Mouse (Mus musculus): ENCODE measurements around the gene Slain2. TPM values are rescaled to one million over a fixed set of nuclear protein-coding genes. Genes with fewer than 3 reads are reported as not detected.
"Not testable (repeated sequence)": the region's sequence is repeated elsewhere in the genome, so short reads cannot be mapped to it uniquely, and the experiment has no call there.

Slain2 gene
- polyA plus RNA-seq, 1 experiment, result 19.0 TPM

- Histone ChIP-seq H3K4me2 (ENCODE audit: low read depth) (no peak overlapping the region), H3K36me3 (ENCODE audit: control insufficient read depth, insufficient read depth) (no peaks in the 10 kb centered on the region), H3K79me2 (ENCODE audit: control insufficient read depth, insufficient read depth) (no peaks in the 10 kb centered on the region), H3K27me3 (ENCODE audit: control insufficient read depth, insufficient read depth, insufficient read length) (peaks cover 11% of the 10 kb centered on the region), H3K4me3 (no peak overlapping the region), H3ac (ENCODE audit: control insufficient read depth, insufficient read length) (no peak overlapping the region)
- TF ChIP-seq REST (IDR thresholded peaks at IDR 0.05; ENCODE audit: insufficient read depth, insufficient read length) (no peak), CEBPB (IDR thresholded peaks at IDR 0.05; ENCODE audit: insufficient read depth, poor library complexity, severe bottlenecking) (no peak), TCF3 (IDR thresholded peaks at IDR 0.05; ENCODE audit: insufficient read length, low read depth) (no peak), POLR2AphosphoS2 (IDR thresholded peaks at IDR 0.05; ENCODE audit: insufficient read length, low read depth) (no peak), MAX (IDR thresholded peaks at IDR 0.05; ENCODE audit: low read depth) (no peak), TCF12 (IDR thresholded peaks at IDR 0.05; ENCODE audit: insufficient read depth, poor library complexity, severe bottlenecking) (no peak), SRF (IDR thresholded peaks at IDR 0.05; ENCODE audit: control insufficient read depth, insufficient read length, low read depth) (no peak), USF1 (IDR thresholded peaks at IDR 0.05; ENCODE audit: low read depth) (no peak), MYOG (IDR thresholded peaks at IDR 0.05; ENCODE audit: control insufficient read depth in 1 of 3, insufficient read depth in 1 of 3, insufficient read length in 2 of 3, low read depth in 2 of 3) (no peak), MYOD1 (IDR thresholded peaks at IDR 0.05; ENCODE audit: control insufficient read depth in 1 of 3, insufficient read length in 2 of 3, low read depth in 2 of 3) (no peak), E2F4 (IDR thresholded peaks at IDR 0.05; ENCODE audit: insufficient read depth) (no peak), POLR2A (IDR thresholded peaks at IDR 0.05; ENCODE audit: insufficient read length, low read depth) (no peak)
These were observed 89.9 kb downstream of the Slain2 start for GRCm38 (mm10) chr5:73004046-73004445.

GRCm38 (mm10) chr5:73006784-73007581, 92.9 kb downstream of the Slain2 start, which contains the start of gene Slc10a4:
TSS of gene Slc10a4 (plus strand) at chr5:73006883.
- no peaks in the 10 kb centered on the region for H3K36me3 ChIP-seq (ENCODE audit: control insufficient read depth, insufficient read depth)
- H3ac ChIP-seq (ENCODE audit: control insufficient read depth, insufficient read length), result no peak within 1 kb of the TSS
- TF ChIP-seq SRF (IDR thresholded peaks at IDR 0.05; ENCODE audit: control insufficient read depth, insufficient read length, low read depth) (no peak), CEBPB (IDR thresholded peaks at IDR 0.05; ENCODE audit: insufficient read depth, poor library complexity, severe bottlenecking) (no peak), USF1 (IDR thresholded peaks at IDR 0.05; ENCODE audit: low read depth) (no peak), MYOD1 (IDR thresholded peaks at IDR 0.05; ENCODE audit: control insufficient read depth in 1 of 3, insufficient read length in 2 of 3, low read depth in 2 of 3) (peak in 1 of 3 experiments; percentile 27), MYOG (IDR thresholded peaks at IDR 0.05; ENCODE audit: control insufficient read depth in 1 of 3, insufficient read depth in 1 of 3, insufficient read length in 2 of 3, low read depth in 2 of 3) (no peak)
- H3K4me3 ChIP-seq, result no peak within 1 kb of the TSS
- H3K4me2 ChIP-seq (ENCODE audit: low read depth), result peak within 1 kb of the TSS; percentile 6
- no peaks in the 10 kb centered on the region for H3K79me2 ChIP-seq (ENCODE audit: control insufficient read depth, insufficient read depth)
- H3K27me3 ChIP-seq (ENCODE audit: control insufficient read depth, insufficient read depth, insufficient read length), result peaks cover 11% of the 10 kb centered on the region

GRCm38 (mm10) chr5:73007582-73007959, 93.5 kb downstream of the Slain2 start:
- Histone ChIP-seq H3K27me3 (ENCODE audit: control insufficient read depth, insufficient read depth, insufficient read length) (peaks cover 11% of the 10 kb centered on the region), H3K4me3 (no peak overlapping the region), H3K79me2 (ENCODE audit: control insufficient read depth, insufficient read depth) (no peaks in the 10 kb centered on the region), H3ac (ENCODE audit: control insufficient read depth, insufficient read length) (no peak overlapping the region), H3K4me2 (ENCODE audit: low read depth) (no peak overlapping the region), H3K36me3 (ENCODE audit: control insufficient read depth, insufficient read depth) (no peaks in the 10 kb centered on the region)
- no peak for TF ChIP-seq CEBPB (IDR thresholded peaks at IDR 0.05; ENCODE audit: insufficient read depth, poor library complexity, severe bottlenecking)
- no peak for TF ChIP-seq MYOD1 (IDR thresholded peaks at IDR 0.05; ENCODE audit: control insufficient read depth in 1 of 3, insufficient read length in 2 of 3, low read depth in 2 of 3)
- TF ChIP-seq POLR2AphosphoS2 (IDR thresholded peaks at IDR 0.05; ENCODE audit: insufficient read length, low read depth), result no peak
- no peak for TF ChIP-seq MYOG (IDR thresholded peaks at IDR 0.05; ENCODE audit: control insufficient read depth in 1 of 3, insufficient read depth in 1 of 3, insufficient read length in 2 of 3, low read depth in 2 of 3)
- no peak for TF ChIP-seq TCF12 (IDR thresholded peaks at IDR 0.05; ENCODE audit: insufficient read depth, poor library complexity, severe bottlenecking)
- no peak for TF ChIP-seq POLR2A (IDR thresholded peaks at IDR 0.05; ENCODE audit: insufficient read length, low read depth)
- TF ChIP-seq MAX (IDR thresholded peaks at IDR 0.05; ENCODE audit: low read depth), result no peak
- TF ChIP-seq TCF3 (IDR thresholded peaks at IDR 0.05; ENCODE audit: insufficient read length, low read depth), result no peak
- TF ChIP-seq REST (IDR thresholded peaks at IDR 0.05; ENCODE audit: insufficient read depth, insufficient read length), result no peak
- no peak for TF ChIP-seq USF1 (IDR thresholded peaks at IDR 0.05; ENCODE audit: low read depth)
- no peak for TF ChIP-seq E2F4 (IDR thresholded peaks at IDR 0.05; ENCODE audit: insufficient read depth)
- TF ChIP-seq SRF (IDR thresholded peaks at IDR 0.05; ENCODE audit: control insufficient read depth, insufficient read length, low read depth), result no peak

GRCm38 (mm10) chr5:73008230-73008629, 94.1 kb downstream of the Slain2 start:
- H3ac ChIP-seq (ENCODE audit: control insufficient read depth, insufficient read length); H3K79me2 ChIP-seq (ENCODE audit: control insufficient read depth, insufficient read depth): not testable (repeated sequence)
- peaks cover 11% of the 10 kb centered on the region for H3K27me3 ChIP-seq (ENCODE audit: control insufficient read depth, insufficient read depth, insufficient read length)

GRCm38 (mm10) chr5:73011806-73012205, 97.7 kb downstream of the Slain2 start:
- H3K36me3 ChIP-seq (ENCODE audit: control insufficient read depth, insufficient read depth); H3K4me2 ChIP-seq (ENCODE audit: low read depth); H3K79me2 ChIP-seq (ENCODE audit: control insufficient read depth, insufficient read depth); H3K4me3 ChIP-seq; H3ac ChIP-seq (ENCODE audit: control insufficient read depth, insufficient read length): not testable (repeated sequence)
- H3K27me3 ChIP-seq (ENCODE audit: control insufficient read depth, insufficient read depth, insufficient read length), result peaks cover 11% of the 10 kb centered on the region

More at GRCm38 (mm10) chr5:73008230-73008629, 94.1 kb downstream of the Slain2 start:
- H3K4me3 ChIP-seq; H3K4me2 ChIP-seq (ENCODE audit: low read depth); H3K36me3 ChIP-seq (ENCODE audit: control insufficient read depth, insufficient read depth): not testable (repeated sequence)

- not testable (repeated sequence) for H3K4me2 ChIP-seq (ENCODE audit: low read depth); H3ac ChIP-seq (ENCODE audit: control insufficient read depth, insufficient read length); H3K79me2 ChIP-seq (ENCODE audit: control insufficient read depth, insufficient read depth); H3K36me3 ChIP-seq (ENCODE audit: control insufficient read depth, insufficient read depth); H3K4me3 ChIP-seq; H3K27me3 ChIP-seq (ENCODE audit: control insufficient read depth, insufficient read depth, insufficient read length)
These were observed 98.9 kb downstream of the Slain2 start for GRCm38 (mm10) chr5:73012884-73013610.

GRCm38 (mm10) chr5:73013611-73014287, 99.6 kb downstream of the Slain2 start:
- H3K4me3 ChIP-seq; H3K4me2 ChIP-seq (ENCODE audit: low read depth); H3ac ChIP-seq (ENCODE audit: control insufficient read depth, insufficient read length); H3K79me2 ChIP-seq (ENCODE audit: control insufficient read depth, insufficient read depth); H3K27me3 ChIP-seq (ENCODE audit: control insufficient read depth, insufficient read depth, insufficient read length); H3K36me3 ChIP-seq (ENCODE audit: control insufficient read depth, insufficient read depth): not testable (repeated sequence)

Data from myocyte (in vitro differentiated cells).